In genomic region chr13:49090176-49090575, GRCm38 (mm10) we compare ENCODE assay signal across 27 mouse cellular contexts. TPM values are rescaled to one million over a fixed set of nuclear protein-coding genes. Genes with fewer than 3 reads are reported as not detected.
DNase-seq lines count a peak whose midpoint lies in the region; ATAC-seq lines count a peak whose summit lies in the region.
"Had no signal": no experiment of that assay in that cellular context is flagged by ENCODE, and none has a peak within 500 bp of the region (broad histone marks: within the 10 kb centered on the region; RNA-seq: fewer than 3 reads in every experiment).

No protein-coding gene starts in this region.

- no peak overlapping the region for H3K4me3 ChIP-seq in kidney, embryonic 15.5 days (replicated peaks)
- H3K4me3 ChIP-seq: embryonic facial prominence, embryonic 10.5 days; embryonic facial prominence, embryonic 13.5 days; erythroblast, embryonic 14.5 days; forebrain, embryonic 12.5 days; forebrain, embryonic 15.5 days; heart, adult 2 months; heart, embryonic 10.5 days; heart, embryonic 13.5 days had no signal

- 90% methylated on average over 1 of the region's 1 CpGs for WGBS in kidney, embryonic 15.5 days

- no peaks in the 10 kb centered on the region for H3K9me3 ChIP-seq in kidney, embryonic 15.5 days (replicated peaks)
- H3K9me3 ChIP-seq: embryonic facial prominence, embryonic 10.5 days; embryonic facial prominence, embryonic 13.5 days; forebrain, embryonic 12.5 days; forebrain, embryonic 15.5 days; heart, embryonic 10.5 days; heart, embryonic 13.5 days had no signal

- H3K4me1 ChIP-seq in kidney, embryonic 15.5 days, result peaks cover 13% of the 10 kb centered on the region
- H3K4me1 ChIP-seq: forebrain, embryonic 12.5 days; forebrain, embryonic 15.5 days had no signal

- H3K27ac ChIP-seq in kidney, embryonic 15.5 days, result no peak overlapping the region
- H3K27ac ChIP-seq: embryonic facial prominence, embryonic 10.5 days; embryonic facial prominence, embryonic 13.5 days; forebrain, embryonic 12.5 days; forebrain, embryonic 15.5 days; heart, adult 2 months; heart, embryonic 10.5 days; heart, embryonic 13.5 days; hindbrain, embryonic 14.5 days; hindbrain, postnatal 0 days had no signal

- H3K27me3 ChIP-seq in kidney, embryonic 15.5 days, result no peaks in the 10 kb centered on the region
- H3K27me3 ChIP-seq: embryonic facial prominence, embryonic 13.5 days; forebrain, embryonic 12.5 days; forebrain, embryonic 15.5 days; heart, embryonic 13.5 days had no signal

- no peak overlapping the region for H3K9ac ChIP-seq in kidney, embryonic 15.5 days
- H3K9ac ChIP-seq: embryonic facial prominence, embryonic 13.5 days; forebrain, embryonic 12.5 days; forebrain, embryonic 15.5 days; heart, embryonic 13.5 days; hindbrain, embryonic 14.5 days had no signal

- peak; percentile 4 to 8 for DNase-seq in CD8-positive naive resting alpha-beta T cell, adult 2 months (ENCODE audit: low read depth in 2 of 2, low spot score in 2 of 2)
- peak; percentile 26 to 66 for DNase-seq in thymus, adult 18-20 months
- peak; percentile 52 to 68 for DNase-seq in thymus, postnatal 10 days (ENCODE audit: low spot score in 2 of 2)
- peak; percentile 47 to 68 for DNase-seq in thymus, postnatal 36 days
- DNase-seq in cerebellum, adult 11-12 months, result no peak
- DNase-seq: adrenal gland, postnatal 10 days; adrenal gland, postnatal 36 days; B cell, adult 2 months; cerebellum, adult 2 months; cerebellum, postnatal 25 days; gastrocnemius, postnatal 10 days; gastrocnemius, postnatal 36 days; heart, adult 2 months; heart, postnatal 14 days; heart, postnatal 4 days had no signal

- ATAC-seq in CD4-positive, CD25-positive, alpha-beta regulatory T cell, adult 4 months, result no peak
- ATAC-seq in kidney, embryonic 15.5 days (replicated peaks; ENCODE audit: low FRiP score), result no peak
- ATAC-seq: forebrain, embryonic 15.5 days; hindbrain, postnatal 0 days; inflammation-experienced regulatory T-cells, adult 6 months had no signal

- no peak overlapping the region for H3K4me2 ChIP-seq in kidney, embryonic 15.5 days
- H3K4me2 ChIP-seq: embryonic facial prominence, embryonic 13.5 days; forebrain, embryonic 12.5 days; forebrain, embryonic 15.5 days; heart, embryonic 13.5 days; hindbrain, embryonic 14.5 days had no signal

- H3K36me3 ChIP-seq in kidney, embryonic 15.5 days, result no peaks in the 10 kb centered on the region

RNA-seq across cellular contexts. Expression of gene Wnk2, which starts 57.6 kb away (rescaled TPM):
- not detected for polyA plus RNA-seq in CD4-positive, CD25-positive, alpha-beta regulatory T cell, adult 4 months (2017; shearing (Covaris generic))
- polyA plus RNA-seq in kidney, embryonic 15.5 days (2015; fragmentation: Nextera tagmentation; extraction: Ambion mirVana), result 1.2 and 1.4 TPM in 2 replicates
- polyA plus RNA-seq: erythroblast, embryonic 14.5 days; inflammation-experienced regulatory T-cells, adult 6 months had no signal
